Mouse (Mus musculus): ENCODE measurements around the gene Epb41l4b. TPM values are rescaled to one million over a fixed set of nuclear protein-coding genes. Genes with fewer than 3 reads are reported as not detected.

The Epb41l4b gene
- polyA plus RNA-seq, 1 experiment: 5.0 TPM

GRCm38 (mm10) chr4:56943258-56943657, 200.0 kb downstream of the Epb41l4b start:
- Histone ChIP-seq H3K4me3 (ENCODE audit: insufficient read depth, low read length) (no peak overlapping the region), H3K27ac (ENCODE audit: insufficient read depth, low read length) (no peak overlapping the region), H3K4me1 (ENCODE audit: control insufficient read depth, insufficient read depth, low read length) (peaks cover 17% of the 10 kb centered on the region)
- TF ChIP-seq CTCF (IDR thresholded peaks at IDR 0.05; ENCODE audit: borderline replicate concordance, insufficient read depth, low read length) (no peak), POLR2A (IDR thresholded peaks at IDR 0.05; ENCODE audit: low read depth, low read length) (no peak)

- TF ChIP-seq POLR2A (IDR thresholded peaks at IDR 0.05; ENCODE audit: low read depth, low read length) (no peak), CTCF (IDR thresholded peaks at IDR 0.05; ENCODE audit: borderline replicate concordance, insufficient read depth, low read length) (no peak)
- no peak overlapping the region for H3K4me3 ChIP-seq (ENCODE audit: insufficient read depth, low read length)
These were observed 200.7 kb downstream of the Epb41l4b start for GRCm38 (mm10) chr4:56942567-56942966.

More at GRCm38 (mm10) chr4:56942567-56942966, 200.7 kb downstream of the Epb41l4b start:
- no peak overlapping the region for H3K27ac ChIP-seq (ENCODE audit: insufficient read depth, low read length)
- H3K4me1 ChIP-seq (ENCODE audit: control insufficient read depth, insufficient read depth, low read length): peaks cover 17% of the 10 kb centered on the region

Other genes starting within 250 kb of the Epb41l4b start
- gene Tmem245, start 196.0 kb downstream of the Epb41l4b start, polyA plus RNA-seq (2011; ENCODE audit: insufficient read length, low read depth, missing spikeins): 24.8 and 28.8 TPM in 2 replicates
- 0.16 and 0.23 TPM in 2 replicates for gene Frrs1l, start 153.0 kb downstream of the Epb41l4b start, polyA plus RNA-seq (2011; ENCODE audit: insufficient read length, low read depth, missing spikeins)
- gene Ptpn3, start 158.4 kb upstream of the Epb41l4b start, polyA plus RNA-seq (2011; ENCODE audit: insufficient read length, low read depth, missing spikeins): 4.0 and 7.8 TPM in 2 replicates